Mouse (Mus musculus) ES-E14 (cell line): ENCODE measurements around the gene Ino80.

Experiments
- CHD2 ChIP-seq: IDR thresholded peaks from 2 replicates; pipeline ENCODE4 v1.6.1; 2014; ENCODE audit warnings: mild to moderate bottlenecking, low read depth, low read length, inconsistent platforms
- MAFK ChIP-seq: IDR thresholded peaks from 2 replicates; pipeline ENCODE4 v1.6.1; 2014; ENCODE audit warnings: mild to moderate bottlenecking, low read depth, low read length, inconsistent platforms; ENCODE audit not compliant: insufficient read depth
- ZNF384 ChIP-seq: IDR thresholded peaks from 2 replicates; pipeline ENCODE4 v1.6.1; 2012; ENCODE audit warnings: low read depth, low read length, inconsistent platforms

DNA sequence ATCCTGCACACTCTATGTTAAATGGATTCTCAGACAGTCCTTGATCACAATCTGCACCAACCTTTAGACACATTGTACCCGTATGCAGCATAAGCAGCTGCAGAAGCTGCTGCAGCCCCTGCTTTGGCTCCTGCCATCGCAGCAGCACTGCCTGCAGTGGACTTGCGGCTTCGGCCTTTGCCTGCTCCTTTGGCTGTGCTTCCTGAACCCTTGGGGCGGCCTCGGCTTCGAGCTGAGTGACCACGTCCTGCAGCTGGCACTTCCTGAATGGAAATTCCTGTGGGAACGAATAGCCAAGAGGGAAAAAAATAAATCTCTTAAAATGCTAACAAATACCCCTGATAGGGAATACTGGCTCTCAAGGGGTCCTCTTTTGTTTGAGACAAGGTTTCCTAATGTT lies 100.2 kb downstream of the Ino80 start:
- no peak for TF ChIP-seq MAFK
- no peak for TF ChIP-seq ZNF384
- no peak for TF ChIP-seq CHD2
